Mouse (Mus musculus) inflammation-experienced regulatory T-cells, adult 16 weeks (primary cell): ENCODE results near the gene Hrc. TPM values are rescaled to one million over a fixed set of nuclear protein-coding genes. Genes with fewer than 3 reads are reported as not detected.

ENCODE experiments used
- polyA plus RNA-seq: library from polyadenylated mRNA; unstranded; fragments of 100-300 nt; shearing (Covaris generic); gene quantifications from one replicate; pipeline ENCODE4 v1.2.1, GENCODE M21; 2017

Hrc gene
- not detected for polyA plus RNA-seq

GRCm38 (mm10) chr7:45335056-45335455 is at the start of gene Hrc:
Gene Hrc, plus strand, starts transcription at chr7:45335290.

GRCm38 (mm10) chr7:45333431-45333982 is 1.6 kb upstream of the Hrc start, which contains the start of gene Trpm4:
Gene Trpm4, minus strand, starts transcription at chr7:45333780.

DNA sequence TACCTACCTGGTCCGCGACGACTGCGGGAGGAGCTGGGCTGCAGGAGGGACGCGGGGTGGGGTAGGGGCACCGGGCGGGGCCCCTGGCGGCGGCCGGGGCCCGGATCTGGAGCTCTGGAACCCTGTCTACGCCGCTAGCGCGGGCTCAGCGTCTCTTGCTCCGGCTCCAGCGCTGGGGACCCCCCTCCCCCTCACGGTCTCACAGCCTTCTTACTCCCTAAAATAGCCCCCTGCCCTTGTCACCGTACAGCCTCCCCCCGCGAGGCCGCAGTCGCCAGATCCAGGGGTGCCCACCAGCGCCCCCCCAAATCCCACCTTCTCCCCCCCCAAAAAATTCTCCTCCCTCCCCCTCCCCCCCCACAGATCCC is 31.5 kb downstream of the Hrc start, which contains the start of gene Ppfia3:
Gene Ppfia3, minus strand, starts transcription at position 368 of the 368 bp plus-strand sequence.

GRCm38 (mm10) chr7:45370475-45371311 is 35.6 kb downstream of the Hrc start, which contains the start of gene Lin7b:
Gene Lin7b, minus strand, starts transcription at chr7:45370583.

Other genes starting within 250 kb of the Hrc start
- gene Rcn3, start 243.1 kb upstream of the Hrc start, polyA plus RNA-seq = 159 TPM
- gene Fcgrt, start 231.4 kb upstream of the Hrc start, polyA plus RNA-seq = 6.5 TPM
- 2,486 TPM for gene Rps11, start 210.9 kb upstream of the Hrc start, polyA plus RNA-seq
- gene Rpl13a, start 206.5 kb upstream of the Hrc start, polyA plus RNA-seq = 2,118 TPM
- gene Gm45713, start 199.1 kb upstream of the Hrc start, polyA plus RNA-seq = not detected
- 225 TPM for gene Flt3l, start 198.9 kb upstream of the Hrc start, polyA plus RNA-seq
- gene Pih1d1, start 181.0 kb upstream of the Hrc start, polyA plus RNA-seq = 59.5 TPM
- 70.8 TPM for gene Aldh16a1, start 180.7 kb upstream of the Hrc start, polyA plus RNA-seq
- not detected for gene Slc17a7, start 171.3 kb upstream of the Hrc start, polyA plus RNA-seq
- gene Gfy, start 155.7 kb upstream of the Hrc start, polyA plus RNA-seq = not detected
- gene Pth2, start 154.3 kb upstream of the Hrc start, polyA plus RNA-seq = not detected
- 0.26 TPM for gene Ccdc155, start 130.4 kb upstream of the Hrc start, polyA plus RNA-seq
- 23.5 TPM for gene Dkkl1, start 123.1 kb upstream of the Hrc start, polyA plus RNA-seq
- gene Tead2, start 119.5 kb upstream of the Hrc start, polyA plus RNA-seq = 1.8 TPM
- gene Cd37, start 96.2 kb upstream of the Hrc start, polyA plus RNA-seq = 675 TPM
- gene Slc6a16, start 94.2 kb upstream of the Hrc start, polyA plus RNA-seq = not detected
- gene Slc6a21, start 57.8 kb upstream of the Hrc start, polyA plus RNA-seq = not detected
- gene Trpm4, start 1.5 kb upstream of the Hrc start, polyA plus RNA-seq = 22.4 TPM
- not detected for gene Ppfia3, start 31.7 kb downstream of the Hrc start, polyA plus RNA-seq
- not detected for gene Lin7b, start 35.3 kb downstream of the Hrc start, polyA plus RNA-seq
- 227 TPM for gene Snrnp70, start 60.5 kb downstream of the Hrc start, polyA plus RNA-seq
- not detected for gene Kcna7, start 70.4 kb downstream of the Hrc start, polyA plus RNA-seq
- gene Ntf5, start 78.4 kb downstream of the Hrc start, polyA plus RNA-seq = 0.78 TPM
- gene Lhb, start 85.5 kb downstream of the Hrc start, polyA plus RNA-seq = not detected
- 18.4 TPM for gene Gys1, start 99.6 kb downstream of the Hrc start, polyA plus RNA-seq
- 64.0 TPM for gene Ruvbl2, start 102.8 kb downstream of the Hrc start, polyA plus RNA-seq
- 2,222 TPM for gene Ftl1, start 124.6 kb downstream of the Hrc start, polyA plus RNA-seq
- 253 TPM for gene Bax, start 131.6 kb downstream of the Hrc start, polyA plus RNA-seq
- gene Tulp2, start 146.6 kb downstream of the Hrc start, polyA plus RNA-seq = 1.0 TPM
- gene Gm45808, start 151.5 kb downstream of the Hrc start, polyA plus RNA-seq = not detected
- gene Dhdh, start 153.5 kb downstream of the Hrc start, polyA plus RNA-seq = 0.95 TPM
- 310 TPM for gene Nucb1, start 175.1 kb downstream of the Hrc start, polyA plus RNA-seq
- 57.1 TPM for gene Ppp1r15a, start 191.0 kb downstream of the Hrc start, polyA plus RNA-seq
- gene Plekha4, start 191.0 kb downstream of the Hrc start, polyA plus RNA-seq = 0.71 TPM
- gene Hsd17b14, start 219.6 kb downstream of the Hrc start, polyA plus RNA-seq = 1.6 TPM
- gene Bcat2, start 234.9 kb downstream of the Hrc start, polyA plus RNA-seq = 68.4 TPM